Mouse (Mus musculus) stomach, embryonic 15.5 days (tissue): ENCODE results near the gene Tnp1. TPM values are rescaled to one million over a fixed set of nuclear protein-coding genes. Genes with fewer than 3 reads are reported as not detected.

Experiments used
- polyA plus RNA-seq: library from polyadenylated mRNA; unstranded; fragments of >200 nt; fragmentation: Nextera tagmentation; extraction: Ambion mirVana; gene quantifications from 2 replicates; pipeline ENCODE4 v1.2.1, GENCODE M21; 2015

Tnp1 gene
- polyA plus RNA-seq, 1 experiment from 2014 or later, result not detected

Other genes starting within 250 kb of the Tnp1 start
- 404 and 428 TPM in 2 replicates for gene Igfbp2, start 191.4 kb downstream of the Tnp1 start, polyA plus RNA-seq
- 89.8 and 94.7 TPM in 2 replicates for gene Igfbp5, start 141.0 kb downstream of the Tnp1 start, polyA plus RNA-seq